Mouse (Mus musculus) lung, postnatal 0 days (tissue): Measurements from ENCODE around the gene Pcnp. TPM values are rescaled to one million over a fixed set of nuclear protein-coding genes. Genes with fewer than 3 reads are reported as not detected.
"Not testable (repeated sequence)": the region's sequence is repeated elsewhere in the genome, so short reads cannot be mapped to it uniquely, and the experiment has no call there.

ENCODE experiments used
- ATAC-seq: fragments of 200-750 bp; cut with Nextera tagmentation; 2 replicates; pipeline ENCODE4 v1.8.0; 2017; ENCODE audit warnings: moderate library complexity
- DNase-seq: peaks from one replicate; pipeline ENCODE4 v3.0.0-alpha.2; 2016; ENCODE audit warnings: low spot score
- H3K27ac ChIP-seq: fragments of 300-500 bp; sonication (generic); 2 replicates; pipeline ENCODE4 v1.5.1; 2014; ENCODE audit warnings: antibody characterized with exemption, mild to moderate bottlenecking, low read length, mixed read lengths
- H3K27me3 ChIP-seq: fragments of 300-500 bp; sonication (generic); replicated peaks from 2 replicates; pipeline ENCODE4 v1.6.1; 2014; ENCODE audit warnings: low read length, mixed read lengths; ENCODE audit not compliant: insufficient read depth
- H3K36me3 ChIP-seq: fragments of 300-500 bp; sonication (generic); 2 replicates; pipeline ENCODE4 v1.6.1; 2014; ENCODE audit warnings: low read length, mixed read lengths; ENCODE audit not compliant: insufficient read depth
- H3K4me1 ChIP-seq: fragments of 300-500 bp; sonication (generic); 2 replicates; pipeline ENCODE4 v1.6.1; 2014; ENCODE audit warnings: antibody characterized with exemption, low read depth, low read length, mixed read lengths; ENCODE audit not compliant: insufficient read depth
- H3K4me2 ChIP-seq: fragments of 300-500 bp; sonication (generic); replicated peaks from 2 replicates; pipeline ENCODE4 v1.6.1; 2014; ENCODE audit warnings: low read depth, mild to moderate bottlenecking, low read length, moderate library complexity, mixed read lengths
- H3K4me3 ChIP-seq: fragments of 300-500 bp; sonication (generic); 2 replicates; pipeline ENCODE4 v1.5.1; 2014; ENCODE audit warnings: low read depth, low read length
- H3K9ac ChIP-seq: fragments of 300-500 bp; sonication (generic); replicated peaks from 2 replicates; pipeline ENCODE4 v1.6.1; 2014; ENCODE audit warnings: low read depth, mild to moderate bottlenecking
- H3K9me3 ChIP-seq: fragments of 300-500 bp; sonication (generic); 2 replicates; pipeline ENCODE4 v1.6.1; 2016; ENCODE audit warnings: low read length, mixed read lengths
- CTCF ChIP-seq: IDR thresholded peaks from 2 replicates; pipeline ENCODE4 v1.5.1; 2016; ENCODE audit warnings: antibody characterized with exemption, mild to moderate bottlenecking
- EP300 ChIP-seq: IDR thresholded peaks from 2 replicates; pipeline ENCODE4 v1.6.1; 2016; ENCODE audit warnings: antibody characterized with exemption, mild to moderate bottlenecking, control low read depth
- WGBS: fragments of 180-500 bp; shearing (Covaris S2); extraction: QIAGEN DNeasy Blood & Tissue Kit; methylation state at CpG from one replicate; pipeline ENCODE4 v1.1.7; 2014; 5-methylcytosine and 5-hydroxymethylcytosine counted together
- polyA plus RNA-seq: library from polyadenylated mRNA; unstranded; fragments of >200 nt; fragmentation: Nextera tagmentation; extraction: Ambion mirVana; gene quantifications from 2 replicates; pipeline ENCODE4 v1.2.1, GENCODE M21; 2015

The Pcnp gene
- polyA plus RNA-seq, result 166 and 175 TPM in 2 replicates

- peak; percentile 99 for ATAC-seq
- Histone ChIP-seq H3K27me3 (no peaks in the 10 kb centered on the region), H3K4me1 (peaks cover 14% of the 10 kb centered on the region), H3K4me3 (peak within 1 kb of the TSS; percentile 91), H3K4me2 (peak within 1 kb of the TSS; percentile 60), H3K9ac (peak within 1 kb of the TSS; percentile 90), H3K36me3 (no peaks in the 10 kb centered on the region), H3K9me3 (no peaks in the 10 kb centered on the region), H3K27ac (peak within 1 kb of the TSS; percentile 94)
- 2% methylated on average over 39 of the region's 39 CpGs for WGBS
- TF ChIP-seq EP300 (peak; percentile 20; the same call in 1 of the 2 replicates), CTCF (no peak)
- DNase-seq, result peak; percentile 99
These were observed at the start of gene Pcnp for GRCm38 (mm10) chr16:56029661-56030082. Gene Pcnp, minus strand, starts transcription at chr16:56029739.

DNA sequence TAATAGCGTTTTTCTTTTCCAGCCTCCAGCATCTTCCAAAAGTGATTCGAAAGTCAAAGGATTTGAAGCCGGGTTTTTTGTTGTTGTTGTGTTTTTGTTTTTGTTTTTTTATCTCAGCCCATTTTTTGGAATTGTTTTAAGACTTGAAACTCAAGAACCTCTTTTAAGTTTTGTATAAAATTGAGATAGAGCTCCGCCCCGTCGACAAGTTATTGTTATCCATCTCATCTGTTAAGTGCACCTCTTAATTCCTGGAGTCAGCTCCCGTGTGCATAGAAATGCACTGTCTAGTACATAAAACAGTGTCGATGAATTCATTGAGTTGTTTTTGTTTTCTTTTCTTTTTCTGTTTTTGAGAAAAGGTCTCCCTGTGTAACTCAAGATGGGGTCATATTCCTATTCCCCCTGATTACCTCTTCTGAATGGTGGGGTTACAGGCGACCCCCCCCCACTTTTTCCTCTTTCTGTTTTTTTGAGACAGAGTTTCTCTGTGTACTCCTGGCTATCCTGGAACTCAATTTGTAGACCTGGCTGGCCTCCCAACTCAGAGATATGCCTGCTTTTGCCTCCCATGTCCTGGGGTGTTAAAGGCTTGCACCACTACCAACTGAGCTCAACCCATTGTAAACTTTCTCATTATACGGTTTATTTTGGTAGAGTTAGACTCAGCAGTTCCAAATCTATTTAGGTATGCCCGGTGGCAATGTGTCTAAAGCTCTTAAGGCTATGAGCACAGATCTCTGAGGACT lies 46.8 kb upstream of the Pcnp start:
- Histone ChIP-seq H3K4me3 (peak overlapping the region; percentile 77), H3K27me3 (no peaks in the 10 kb centered on the region), H3K36me3 (no peaks in the 10 kb centered on the region), H3K27ac (peak overlapping the region; percentile 87), H3K4me2 (peak overlapping the region; percentile 58), H3K9me3 (no peaks in the 10 kb centered on the region), H3K4me1 (no peaks in the 10 kb centered on the region; the same call in 1 of the 2 replicates), H3K9ac (peak overlapping the region; percentile 74)
- 10% methylated on average over 11 of the region's 11 CpGs for WGBS
- no peak for ATAC-seq
- TF ChIP-seq EP300 (no peak), CTCF (no peak)
- DNase-seq, result no peak

DNA sequence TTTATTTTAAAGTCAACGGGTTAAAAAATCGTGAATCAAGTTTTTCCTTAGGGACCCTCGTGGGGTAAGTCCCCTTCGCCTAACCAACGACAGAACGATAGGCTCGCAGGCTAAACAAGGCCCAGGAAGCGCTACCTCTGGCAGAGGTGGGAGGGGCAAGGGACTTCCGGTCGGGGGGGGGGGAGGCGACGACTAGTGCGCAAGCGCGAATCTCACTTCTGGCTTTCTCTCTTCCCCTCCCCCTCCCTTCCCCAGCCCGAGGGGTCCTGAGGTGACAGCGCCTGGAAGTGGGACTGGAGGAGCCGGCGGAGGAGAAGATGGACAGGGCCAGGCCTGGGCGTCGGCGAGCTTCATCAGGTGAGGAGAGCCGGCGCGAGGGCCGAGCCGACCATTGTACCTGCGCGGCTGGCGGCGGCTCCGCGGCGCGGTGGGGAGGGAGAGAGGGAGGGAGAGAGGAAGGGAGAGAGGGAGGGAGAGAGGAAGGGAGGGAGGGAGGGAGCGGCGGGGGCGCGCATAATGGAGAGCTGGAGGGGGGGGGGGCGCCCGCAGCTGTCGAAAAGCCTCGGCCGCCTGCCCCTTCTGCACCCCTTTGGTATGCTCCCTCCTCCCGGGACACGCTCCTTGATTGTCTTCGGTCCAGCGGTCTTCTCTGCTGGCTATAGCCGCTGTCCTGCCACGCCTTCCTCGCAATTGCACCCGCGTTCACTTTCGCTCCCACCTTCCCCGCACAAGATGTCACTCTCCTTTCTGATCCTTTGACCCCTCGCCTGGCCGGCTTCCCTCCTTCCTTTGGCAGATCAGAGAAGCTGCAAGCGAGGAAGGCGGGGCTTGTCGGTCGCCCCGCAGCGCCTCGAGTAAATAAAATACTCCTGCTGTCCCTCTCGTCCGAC lies 45.9 kb upstream of the Pcnp start:
- under 1% methylated on average over 39 of the region's 66 CpGs for WGBS
- no peak; the same call in 1 of the 2 replicates for TF ChIP-seq EP300
- TF ChIP-seq CTCF, result no peak

GRCm38 (mm10) chr16:56074565-56074964 lies 45.0 kb upstream of the Pcnp start:
- no peak for ATAC-seq
- H3K4me1 ChIP-seq, result no peaks in the 10 kb centered on the region; the same call in 1 of the 2 replicates
- H3K4me2 ChIP-seq, result no peak overlapping the region
- WGBS, result 76% methylated on average over 5 of the region's 5 CpGs
- no peaks in the 10 kb centered on the region for H3K9me3 ChIP-seq
- H3K9ac ChIP-seq, result no peak overlapping the region
- DNase-seq, result no peak
- H3K27me3 ChIP-seq, result no peaks in the 10 kb centered on the region
- no peak overlapping the region for H3K4me3 ChIP-seq
- no peak overlapping the region for H3K27ac ChIP-seq
- H3K36me3 ChIP-seq, result no peaks in the 10 kb centered on the region
- TF ChIP-seq CTCF (no peak), EP300 (no peak)

More for the DNA sequence above, 45.9 kb upstream of the Pcnp start:
- H3K36me3 ChIP-seq, result no peaks in the 10 kb centered on the region
- H3K4me3 ChIP-seq, result peak overlapping the region; percentile 77
- peak overlapping the region; percentile 58 for H3K4me2 ChIP-seq
- H3K27ac ChIP-seq, result peak overlapping the region; percentile 87
- ATAC-seq (peak; percentile 88), DNase-seq (peak; percentile 96)
- no peaks in the 10 kb centered on the region for H3K9me3 ChIP-seq
- H3K4me1 ChIP-seq, result no peaks in the 10 kb centered on the region; the same call in 1 of the 2 replicates
- no peaks in the 10 kb centered on the region for H3K27me3 ChIP-seq
- H3K9ac ChIP-seq, result peak overlapping the region; percentile 74

- no peaks in the 10 kb centered on the region; the same call in 1 of the 2 replicates for H3K4me1 ChIP-seq
- no peak for ATAC-seq
- no peaks in the 10 kb centered on the region for H3K36me3 ChIP-seq
- no peak overlapping the region for H3K4me2 ChIP-seq
- TF ChIP-seq CTCF, result no peak
- no peak for TF ChIP-seq EP300
- H3K27ac ChIP-seq, result no peak overlapping the region
- H3K9ac ChIP-seq, result no peak overlapping the region
- no peaks in the 10 kb centered on the region for H3K9me3 ChIP-seq
- WGBS, result 92% methylated on average over 1 of the region's 1 CpGs
- no peak for DNase-seq
- no peaks in the 10 kb centered on the region for H3K27me3 ChIP-seq
- no peak overlapping the region for H3K4me3 ChIP-seq
These were observed 44.6 kb upstream of the Pcnp start for GRCm38 (mm10) chr16:56074122-56074521.

DNA sequence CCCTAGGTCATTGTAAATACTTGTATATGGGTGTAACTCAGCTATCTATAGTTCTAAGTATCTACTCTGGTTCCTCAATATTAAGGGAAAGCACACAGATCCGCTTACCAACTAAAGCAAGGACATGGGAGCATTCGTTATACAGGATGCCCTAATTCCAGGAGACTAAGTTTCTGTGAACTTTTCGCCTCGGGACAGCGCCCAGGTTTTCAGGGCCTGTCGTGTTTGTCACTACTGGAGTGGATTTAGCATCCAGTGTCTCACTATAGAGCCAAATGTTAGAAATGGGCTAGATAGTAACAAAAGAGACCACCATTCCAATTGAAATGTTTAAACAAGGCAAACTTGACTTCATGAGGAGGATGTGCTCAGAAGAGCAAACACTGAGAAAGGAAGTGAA lies 43.6 kb upstream of the Pcnp start:
- not testable (repeated sequence) for H3K4me3 ChIP-seq, DNase-seq, ATAC-seq, H3K4me2 ChIP-seq, H3K27me3 ChIP-seq, H3K4me1 ChIP-seq, H3K27ac ChIP-seq, H3K9ac ChIP-seq, H3K36me3 ChIP-seq, H3K9me3 ChIP-seq
- 81% methylated on average over 6 of the region's 6 CpGs for WGBS
